25 mouse cellular contexts compared by ENCODE assay signal in the genomic region with DNA sequence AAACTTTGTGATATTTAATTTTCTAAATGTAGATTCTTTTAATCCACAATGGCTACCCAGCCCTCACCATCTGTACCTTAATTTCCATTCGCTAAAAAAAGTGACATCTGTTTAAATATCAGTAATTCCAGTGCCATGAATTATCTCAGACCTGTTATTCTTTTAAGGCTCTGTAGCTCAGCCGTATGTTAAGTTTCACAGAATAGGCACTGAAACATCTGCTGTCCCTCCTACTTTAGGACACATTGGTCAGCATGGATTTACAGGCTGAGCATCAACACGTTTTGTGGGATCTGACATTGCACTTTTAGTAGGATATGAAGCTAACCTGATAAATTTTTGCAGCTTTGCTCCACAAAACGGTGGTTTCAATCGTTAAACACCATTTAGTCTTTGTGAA. TPM values are rescaled to one million over a fixed set of nuclear protein-coding genes. Genes with fewer than 3 reads are reported as not detected.
A peak's percentile ranks its signal among the peaks of the same experiment; 100 is the strongest.
DNase-seq lines count a peak whose midpoint lies in the region; ATAC-seq lines count a peak whose summit lies in the region.
"Had no signal": no experiment of that assay in that cellular context is flagged by ENCODE, and none has a peak within 500 bp of the region (broad histone marks: within the 10 kb centered on the region; RNA-seq: fewer than 3 reads in every experiment).

No protein-coding gene starts in this region.

- peak; percentile 55 for ATAC-seq in frontal cortex, adult (ENCODE audit: low TSS enrichment)
- ATAC-seq: activated CD4-positive, CD25-positive, alpha-beta regulatory T cell, adult 4 months; hindbrain, postnatal 0 days; intestine, embryonic 15.5 days; lung, postnatal 0 days; midbrain, embryonic 13.5 days had no signal

- peak; percentile 11 for DNase-seq in embryo, embryonic 10.5 days (ENCODE audit: low spot score)
- no peak for DNase-seq in embryo, embryonic 9.5 days (ENCODE audit: extremely low spot score)
- DNase-seq in frontal cortex, postnatal 14 days (ENCODE audit: low spot score in 2 of 2), result no peak
- peak; percentile 38 for DNase-seq in left cerebral cortex, adult 11 months (ENCODE audit: low spot score)
- no peak for DNase-seq in left cerebral cortex, postnatal 10 days (ENCODE audit: extremely low spot score in 1 of 2, low spot score in 2 of 2)
- DNase-seq in telencephalon, adult 2 months (ENCODE audit: low read depth, low spot score), result peak; percentile 79
- DNase-seq: adrenal gland, adult 2 months; adrenal gland, postnatal 36 days; cerebellum, adult 8-10 months; cerebellum, postnatal 25 days; gastrocnemius, adult 2 months; gastrocnemius, postnatal 36 days; heart, adult 18-20 months; heart, postnatal 36 days; kidney, adult 2 months; kidney, postnatal 4 days; liver, embryonic 13.5 days; lung, adult 18-20 months; lung, postnatal 4 days had no signal

- intact Hi-C loops in left cerebral cortex, postnatal 10 days (cut with DNase I), result no loop called here

RNA-seq across cellular contexts. Expression of a gene that starts 35.2 kb away (rescaled TPM):
- 1 to 10 TPM; 6.1 to 7.2 TPM for total RNA-seq in left cerebral cortex, postnatal 10 days (2021)
- total RNA-seq: gastrocnemius, postnatal 36 days had no signal

Comparison
In these comparisons a context has a peak if more than half of its experiments do, and no peak if none do; other contexts are left out.
1. DNase-seq: peak in embryo, embryonic 10.5 days (single experiment), left cerebral cortex, adult 11 months (single experiment) and telencephalon, adult 2 months (single experiment); none in embryo, embryonic 9.5 days (single experiment), frontal cortex, postnatal 14 days (0 of 2) and left cerebral cortex, postnatal 10 days (0 of 2).